Mouse (Mus musculus) testis, adult 2 months (tissue): ENCODE measurements around the gene Dnase2a.

Source experiments
- CTCF ChIP-seq: fragments of 200-500 bp; IDR thresholded peaks from 2 replicates; pipeline ENCODE4 v1.5.1; 2012; ENCODE audit warnings: low read depth, mild to moderate bottlenecking, inconsistent platforms, low read length, moderate library complexity; ENCODE audit not compliant: control insufficient read depth, insufficient read depth, insufficient replicate concordance
- POLR2A ChIP-seq: fragments of 200-500 bp; IDR thresholded peaks from 2 replicates; pipeline ENCODE4 v1.6.1; 2012; ENCODE audit warnings: low read depth, mild to moderate bottlenecking, inconsistent platforms, low read length, moderate library complexity; ENCODE audit not compliant: control insufficient read depth

GRCm38 (mm10) chr8:84908421-84909161, at the start of gene Dnase2a:
- no peak for TF ChIP-seq CTCF
- TF ChIP-seq POLR2A: no peak
